In the genomic region with DNA sequence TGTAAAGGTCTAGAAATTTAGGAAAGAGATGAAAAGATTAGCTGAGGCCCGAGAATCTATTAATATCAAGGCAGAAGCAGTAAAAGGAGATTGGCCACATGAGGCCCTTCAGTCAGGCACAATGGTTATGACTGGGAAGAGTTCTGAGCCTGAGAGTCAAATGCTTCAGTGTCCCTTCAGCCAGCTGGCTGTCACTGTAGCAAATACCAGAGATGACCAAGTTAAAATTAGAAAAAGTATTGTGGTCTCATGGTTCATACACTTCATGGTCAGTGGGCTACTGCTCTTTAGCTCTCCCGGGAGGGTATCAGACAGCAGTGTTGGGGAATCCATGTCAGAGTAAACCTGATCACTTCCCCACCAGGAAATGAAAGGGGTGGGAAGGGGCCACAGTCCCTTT, we compare ENCODE assay signal across 24 mouse cellular contexts.
A peak's percentile ranks its signal among the peaks of the same experiment; 100 is the strongest.
DNase-seq lines count a peak whose midpoint lies in the region; ATAC-seq and TF ChIP-seq lines count a peak whose summit lies in the region.
"Had no signal": no experiment of that assay in that cellular context is flagged by ENCODE, and none has a peak within 500 bp of the region (broad histone marks: within the 10 kb centered on the region; RNA-seq: fewer than 3 reads in every experiment).

No protein-coding gene starts in this region.

- 90% methylated on average over 2 of the region's 2 CpGs for WGBS in midbrain, embryonic 16.5 days
- WGBS in midbrain, postnatal 0 days, result 57% methylated on average over 2 of the region's 2 CpGs
- WGBS in heart, embryonic 15.5 days, result 27% methylated on average over 2 of the region's 2 CpGs

- intact Hi-C loops in heart, postnatal 25 days (cut with DNase I), result no loop called here

- DNase-seq in heart, adult 11 months, result peak; percentile 89
- no peak for DNase-seq in heart, postnatal 25 days (ENCODE audit: low spot score)
- no peak for DNase-seq in midbrain, postnatal 0 days (ENCODE audit: low spot score)
- no peak for DNase-seq in thymus, postnatal 14 days
- DNase-seq in right cerebral cortex, postnatal 14 days, result no peak
- no peak for DNase-seq in liver
- DNase-seq: adrenal gland, adult 2 months; adrenal gland, postnatal 36 days; cerebellum, adult 18-20 months; cerebellum, postnatal 10 days; gastrocnemius, adult 2 months; kidney, adult 9 months; kidney, postnatal 14 days; lung, embryonic 14.5 days had no signal

- H3K36me3 ChIP-seq in midbrain, embryonic 16.5 days (ENCODE audit: control insufficient read depth, insufficient read depth, low read length), result no peaks in the 10 kb centered on the region
- no peaks in the 10 kb centered on the region for H3K36me3 ChIP-seq in midbrain, postnatal 0 days (ENCODE audit: insufficient read depth, low read length)
- no peaks in the 10 kb centered on the region for H3K36me3 ChIP-seq in heart, embryonic 15.5 days
- H3K36me3 ChIP-seq: embryonic facial prominence, embryonic 13.5 days; forebrain, embryonic 10.5 days; liver, embryonic 15.5 days; midbrain, embryonic 10.5 days had no signal

- no peak for ATAC-seq in midbrain, embryonic 16.5 days
- ATAC-seq in midbrain, postnatal 0 days (ENCODE audit: low FRiP score), result no peak
- no peak for ATAC-seq in heart, embryonic 15.5 days (replicated peaks; ENCODE audit: insufficient number of reproducible peaks, insufficient read depth, low FRiP score, low read depth)
- ATAC-seq: activated CD4-positive, CD25-positive, alpha-beta regulatory T cell, adult 4 months; forebrain, embryonic 16.5 days; intestine, postnatal 0 days had no signal

- H3K4me3 ChIP-seq in midbrain, embryonic 16.5 days (ENCODE audit: low read depth, low read length), result no peak overlapping the region
- H3K4me3 ChIP-seq in midbrain, postnatal 0 days (ENCODE audit: low read depth, low read length), result no peak overlapping the region
- no peak overlapping the region for H3K4me3 ChIP-seq in heart, embryonic 15.5 days
- H3K4me3 ChIP-seq: embryonic facial prominence, embryonic 13.5 days; forebrain, embryonic 10.5 days; gastrocnemius, adult 2 months; liver, embryonic 15.5 days; midbrain, embryonic 10.5 days had no signal

- no peaks in the 10 kb centered on the region for H3K27me3 ChIP-seq in midbrain, embryonic 16.5 days (ENCODE audit: control insufficient read depth, insufficient read depth, low read depth, low read length)
- H3K27me3 ChIP-seq in midbrain, postnatal 0 days (ENCODE audit: insufficient read depth, low read length), result no peaks in the 10 kb centered on the region
- H3K27me3 ChIP-seq in heart, embryonic 15.5 days, result no peaks in the 10 kb centered on the region
- H3K27me3 ChIP-seq: CH12.LX; embryonic facial prominence, embryonic 13.5 days; liver, embryonic 15.5 days had no signal

- peaks cover 13% of the 10 kb centered on the region for H3K4me1 ChIP-seq in midbrain, embryonic 16.5 days (ENCODE audit: control insufficient read depth, insufficient read depth, low read length)
- no peaks in the 10 kb centered on the region for H3K4me1 ChIP-seq in midbrain, postnatal 0 days (ENCODE audit: insufficient read depth, low read length)
- H3K4me1 ChIP-seq in heart, embryonic 15.5 days (replicated peaks), result peaks cover 49% of the 10 kb centered on the region

- TF ChIP-seq CTCF in midbrain, postnatal 0 days (IDR thresholded peaks at IDR 0.05), result no peak

- H3K4me2 ChIP-seq in midbrain, embryonic 16.5 days (ENCODE audit: low read length), result no peak overlapping the region
- no peak overlapping the region for H3K4me2 ChIP-seq in midbrain, postnatal 0 days (ENCODE audit: low read depth, low read length, poor library complexity, severe bottlenecking)
- H3K4me2 ChIP-seq in heart, embryonic 15.5 days, result no peak overlapping the region
- H3K4me2 ChIP-seq: embryonic facial prominence, embryonic 13.5 days; liver, embryonic 15.5 days; lung, embryonic 14.5 days had no signal

- no peaks in the 10 kb centered on the region for H3K9me3 ChIP-seq in midbrain, embryonic 16.5 days (replicated peaks; ENCODE audit: control insufficient read depth, low read length, poor library complexity, severe bottlenecking)
- no peaks in the 10 kb centered on the region for H3K9me3 ChIP-seq in midbrain, postnatal 0 days (ENCODE audit: low read length)
- H3K9me3 ChIP-seq in heart, embryonic 15.5 days (replicated peaks), result no peaks in the 10 kb centered on the region
- H3K9me3 ChIP-seq: embryonic facial prominence, embryonic 13.5 days; forebrain, embryonic 10.5 days; liver, embryonic 15.5 days; midbrain, embryonic 10.5 days had no signal

- H3K27ac ChIP-seq in midbrain, embryonic 16.5 days (ENCODE audit: low read length), result peak overlapping the region; percentile 36; the same call in 1 of the 2 replicates
- no peak overlapping the region for H3K27ac ChIP-seq in midbrain, postnatal 0 days (ENCODE audit: low read depth, low read length)
- H3K27ac ChIP-seq in heart, embryonic 15.5 days, result peak overlapping the region; percentile 79
- H3K27ac ChIP-seq: embryonic facial prominence, embryonic 13.5 days; forebrain, embryonic 10.5 days; gastrocnemius, adult 2 months; liver, embryonic 15.5 days; midbrain, embryonic 10.5 days had no signal

- H3K9ac ChIP-seq in midbrain, embryonic 16.5 days (ENCODE audit: low read depth, low read length), result no peak overlapping the region
- H3K9ac ChIP-seq in midbrain, postnatal 0 days (replicated peaks; ENCODE audit: low read length, poor library complexity, severe bottlenecking), result no peak overlapping the region
- no peak overlapping the region for H3K9ac ChIP-seq in heart, embryonic 15.5 days
- H3K9ac ChIP-seq: embryonic facial prominence, embryonic 13.5 days; liver, embryonic 15.5 days; lung, embryonic 14.5 days had no signal
